Mouse (Mus musculus) frontal cortex, adult 2 months (tissue): ENCODE data around the gene Med16. TPM values are rescaled to one million over a fixed set of nuclear protein-coding genes. Genes with fewer than 3 reads are reported as not detected.

Experiments
- DNase-seq, 2 experiments: peaks; one replicate each; pipeline ENCODE4 v3.0.0; 2022; ENCODE audit warnings: low spot score in 1 of 2; ENCODE audit errors: extremely low spot score in 1 of 2
- polyA plus RNA-seq: library from polyadenylated mRNA; depleted of rRNA; stranded (reverse); fragments of >200 nt; gene quantifications from 2 replicates; pipeline ENCODE4 v1.2.3, GENCODE M21; 2012

The Med16 gene
- polyA plus RNA-seq, 1 experiment = 75.9 TPM

- no peak for DNase-seq
These were observed 25.1 kb upstream of the Med16 start for GRCm38 (mm10) chr10:79933861-79934260.

GRCm38 (mm10) chr10:79933145-79933679 is 24.5 kb upstream of the Med16 start:
- DNase-seq = no peak

GRCm38 (mm10) chr10:79932736-79933135 is 24.0 kb upstream of the Med16 start:
- DNase-seq = no peak

GRCm38 (mm10) chr10:79931797-79932196 is 23.1 kb upstream of the Med16 start:
- no peak for DNase-seq

- DNase-seq = no peak
These were observed 22.1 kb upstream of the Med16 start for GRCm38 (mm10) chr10:79930826-79931186.

GRCm38 (mm10) chr10:79929967-79930825 is 21.5 kb upstream of the Med16 start:
- no peak for DNase-seq

- no peak for DNase-seq
These were observed 20.4 kb upstream of the Med16 start for GRCm38 (mm10) chr10:79928907-79929701.

GRCm38 (mm10) chr10:79928030-79928694 is 19.4 kb upstream of the Med16 start:
- no peak for DNase-seq

GRCm38 (mm10) chr10:79927324-79928029 is 18.8 kb upstream of the Med16 start:
- peak in 1 of 2 experiments; percentile 42 for DNase-seq

GRCm38 (mm10) chr10:79926491-79927323 is 18.0 kb upstream of the Med16 start, which contains the start of gene Arid3a:
Gene Arid3a, plus strand, starts transcription at chr10:79927043.
- peak; percentile 74 to 90 for DNase-seq

GRCm38 (mm10) chr10:79925785-79926490 is 17.2 kb upstream of the Med16 start:
- no peak for DNase-seq

- peak; percentile 84 to 99 for DNase-seq
These were observed 16.5 kb upstream of the Med16 start for GRCm38 (mm10) chr10:79924998-79925784.

GRCm38 (mm10) chr10:79921572-79921971 is 12.8 kb upstream of the Med16 start:
- DNase-seq = no peak

GRCm38 (mm10) chr10:79920958-79921535 is 12.3 kb upstream of the Med16 start, which contains the start of gene R3hdm4:
Gene R3hdm4, minus strand, starts transcription at chr10:79921208.
- no peak for DNase-seq

GRCm38 (mm10) chr10:79920056-79920890 is 11.6 kb upstream of the Med16 start:
- DNase-seq = no peak

- no peak for DNase-seq
These were observed 10.6 kb upstream of the Med16 start for GRCm38 (mm10) chr10:79919251-79919849.
